ENCODE assay signal across 13 mouse cellular contexts in the genomic region with DNA sequence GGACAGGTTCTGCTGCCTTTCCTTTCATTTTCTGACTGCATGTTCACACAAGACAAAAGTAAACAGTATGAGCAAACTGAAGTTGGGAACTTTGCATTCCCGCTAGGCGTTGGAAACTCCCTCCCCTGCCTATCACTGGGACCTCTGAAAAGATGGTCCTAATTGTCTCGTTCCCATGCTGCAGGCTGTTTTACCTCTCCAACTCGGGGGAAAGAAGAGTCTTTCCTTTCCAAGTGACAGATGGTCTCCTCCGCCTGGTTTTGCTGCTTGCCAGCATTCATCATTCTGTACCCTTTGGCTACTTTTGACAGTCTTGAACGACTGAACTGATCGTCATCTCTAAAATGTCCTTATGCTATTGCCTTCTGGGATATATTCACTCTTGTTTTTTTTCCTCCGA. TPM values are rescaled to one million over a fixed set of nuclear protein-coding genes. Genes with fewer than 3 reads are reported as not detected.
DNase-seq lines count a peak whose midpoint lies in the region; TF ChIP-seq lines count a peak whose summit lies in the region.
"Had no signal": no experiment of that assay in that cellular context is flagged by ENCODE, and none has a peak within 500 bp of the region (broad histone marks: within the 10 kb centered on the region; RNA-seq: fewer than 3 reads in every experiment).

No protein-coding gene starts in this region.

- TF ChIP-seq CTCF in layer of hippocampus, adult 2 months (conservative IDR thresholded peaks at IDR 0.05): no peak
- TF ChIP-seq CTCF in brain, embryonic 14.5 days (IDR thresholded peaks at IDR 0.05; ENCODE audit: borderline replicate concordance, extremely low read depth, insufficient read depth, insufficient read length): no peak
- no peak for TF ChIP-seq CTCF in cerebellum, adult 2 months (IDR thresholded peaks at IDR 0.05; ENCODE audit: borderline replicate concordance, insufficient read depth, low read depth, low read length)

- peak; percentile 33 to 74 for DNase-seq in layer of hippocampus, adult 2 months (ENCODE audit: low spot score in 2 of 2)
- no peak for DNase-seq in layer of hippocampus, postnatal 25 days (ENCODE audit: extremely low spot score in 1 of 2, low spot score in 1 of 2)
- DNase-seq in brain, embryonic 14.5 days (ENCODE audit: low read depth): peak; percentile 88
- DNase-seq in cerebellum, adult 2 months: peak; percentile 64 to 81
- peak; percentile 47 for DNase-seq in layer of hippocampus, adult 9-11 months
- no peak for DNase-seq in spleen, postnatal 10 days (ENCODE audit: low spot score in 2 of 2)
- no peak for DNase-seq in B cell, adult 2 months
- no peak for DNase-seq in spleen, postnatal 4 days (ENCODE audit: low spot score in 2 of 2)
- DNase-seq: lung, postnatal 36 days; thymus, postnatal 14 days had no signal

- H3K27me3 ChIP-seq in cerebellum, adult 2 months (ENCODE audit: control insufficient read depth, insufficient read depth, low read length): no peaks in the 10 kb centered on the region

- 6% methylated on average over 8 of the region's 8 CpGs for WGBS in cerebellum, adult 2 months

- peak overlapping the region; percentile 16; the same call in 1 of the 2 replicates for H3K27ac ChIP-seq in layer of hippocampus, adult 2 months
- peak overlapping the region; percentile 67; the same call in 1 of the 2 replicates for H3K27ac ChIP-seq in cerebellum, adult 2 months (ENCODE audit: insufficient read depth, low read length)
- H3K27ac ChIP-seq: heart, embryonic 10.5 days; hindbrain, embryonic 10.5 days; kidney, postnatal 0 days had no signal

- no peak for TF ChIP-seq POLR2A in brain, embryonic 14.5 days (IDR thresholded peaks at IDR 0.05; ENCODE audit: borderline replicate concordance, extremely low read depth, insufficient read depth, insufficient read length, poor library complexity, severe bottlenecking)
- no peak for TF ChIP-seq POLR2A in cerebellum, adult 2 months (IDR thresholded peaks at IDR 0.05; ENCODE audit: borderline replicate concordance, insufficient read depth, low read length)

- H3K4me3 ChIP-seq in layer of hippocampus, adult 2 months: no peak overlapping the region
- peak overlapping the region; percentile 37 for H3K4me3 ChIP-seq in cerebellum, adult 2 months (replicated peaks; ENCODE audit: insufficient read depth, low read depth, low read length)
- H3K4me3 ChIP-seq: heart, embryonic 10.5 days; hindbrain, embryonic 10.5 days had no signal

- peaks cover 12% of the 10 kb centered on the region for H3K4me1 ChIP-seq in cerebellum, adult 2 months (ENCODE audit: control insufficient read depth, insufficient read depth, low read length)

RNA-seq across cellular contexts. Expression of gene Znrf2, which starts 14.4 kb away (rescaled TPM):
- total RNA-seq in layer of hippocampus, adult 2 months (2021): 10 to 100 TPM; 23.1 to 24.6 TPM
- 10 to 100 TPM; 24.4 TPM for total RNA-seq in layer of hippocampus, postnatal 25 days (2021)
- polyA plus RNA-seq in brain, embryonic 14.5 days (2012; rRNA removed): 19.3 and 19.6 TPM in 2 replicates
- polyA plus RNA-seq in cerebellum, adult 2 months (2012; rRNA removed): 7.9 and 8.3 TPM in 2 replicates

Comparison
In these comparisons a context has a peak if more than half of its experiments do, and no peak if none do; other contexts are left out.
1. DNase-seq: peak in layer of hippocampus, adult 2 months (2 of 2), brain, embryonic 14.5 days (single experiment), cerebellum, adult 2 months (2 of 2) and layer of hippocampus, adult 9-11 months (single experiment); none in layer of hippocampus, postnatal 25 days (0 of 2), spleen, postnatal 10 days (0 of 2), B cell, adult 2 months (0 of 2) and spleen, postnatal 4 days (0 of 2).